Mouse (Mus musculus) urinary bladder, postnatal 14 days (tissue): ENCODE data around the gene Plxna2.

Experiments
- DNase-seq: peaks from one replicate; pipeline ENCODE4 v3.0.0; 2021; ENCODE audit warnings: low spot score

Plxna2 gene

GRCm38 (mm10) chr1:194622677-194623076 lies 4.7 kb downstream of the Plxna2 start:
- DNase-seq, result no peak

DNA sequence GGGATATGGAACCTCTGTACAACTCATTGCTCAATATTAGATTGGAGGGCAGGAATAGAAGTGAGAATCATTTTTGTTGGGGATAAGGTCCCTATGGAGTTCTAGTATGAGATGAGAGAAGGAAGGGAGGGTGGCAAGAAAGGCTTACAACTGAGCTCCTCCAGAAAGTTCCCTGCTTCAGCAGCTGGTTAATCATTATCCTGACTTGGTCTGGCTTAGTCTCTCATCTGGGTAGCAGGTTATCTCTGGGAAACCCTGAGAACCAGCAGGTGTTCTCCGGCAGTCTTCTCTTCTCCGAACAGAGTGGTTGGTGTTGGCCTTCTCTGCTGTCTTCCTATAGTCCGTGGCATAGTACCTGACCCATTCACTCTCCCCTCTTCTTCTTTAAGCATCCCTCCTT lies 5.6 kb downstream of the Plxna2 start:
- no peak for DNase-seq

DNA sequence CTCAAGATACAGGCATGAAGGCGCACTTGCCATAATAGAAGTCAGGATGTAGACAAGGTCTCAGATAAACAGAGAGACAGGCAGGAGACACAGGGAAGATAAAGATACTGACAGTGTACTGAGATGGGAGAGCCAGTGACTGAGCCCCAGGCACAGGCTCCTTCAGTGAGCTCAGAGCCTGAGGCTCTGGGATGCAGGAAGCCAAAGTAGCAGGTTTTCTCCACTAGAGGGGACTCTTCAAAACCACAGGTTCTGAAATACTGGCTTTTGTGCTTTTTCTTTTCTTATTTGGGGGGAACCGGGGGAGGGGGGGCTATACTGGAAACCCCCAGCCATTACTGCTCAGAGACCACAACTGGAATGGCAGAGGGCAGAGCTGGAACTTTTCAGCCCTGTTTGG lies 6.4 kb downstream of the Plxna2 start:
- DNase-seq, result no peak

GRCm38 (mm10) chr1:194624973-194625372 lies 7.0 kb downstream of the Plxna2 start:
- no peak for DNase-seq

DNA sequence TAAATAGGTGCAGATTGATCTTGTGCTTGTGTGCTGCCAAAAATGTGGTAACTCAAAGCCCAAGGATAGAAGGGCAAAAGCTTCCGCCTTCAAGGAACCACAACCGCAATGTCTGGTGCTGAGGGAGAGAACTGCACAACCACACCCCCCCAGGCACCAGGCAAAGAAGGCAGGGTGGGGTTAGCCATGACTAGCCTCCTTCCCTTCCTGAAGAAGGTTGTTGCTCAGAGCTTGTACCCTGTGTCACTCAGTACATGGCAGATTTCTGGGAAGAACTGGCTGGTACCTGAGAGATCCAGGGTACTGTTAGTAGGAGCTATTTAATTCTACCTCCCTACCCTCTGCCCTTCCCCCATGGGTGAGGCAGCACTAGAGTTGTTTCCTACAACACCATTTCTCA lies 8.1 kb downstream of the Plxna2 start:
- DNase-seq, result no peak

DNA sequence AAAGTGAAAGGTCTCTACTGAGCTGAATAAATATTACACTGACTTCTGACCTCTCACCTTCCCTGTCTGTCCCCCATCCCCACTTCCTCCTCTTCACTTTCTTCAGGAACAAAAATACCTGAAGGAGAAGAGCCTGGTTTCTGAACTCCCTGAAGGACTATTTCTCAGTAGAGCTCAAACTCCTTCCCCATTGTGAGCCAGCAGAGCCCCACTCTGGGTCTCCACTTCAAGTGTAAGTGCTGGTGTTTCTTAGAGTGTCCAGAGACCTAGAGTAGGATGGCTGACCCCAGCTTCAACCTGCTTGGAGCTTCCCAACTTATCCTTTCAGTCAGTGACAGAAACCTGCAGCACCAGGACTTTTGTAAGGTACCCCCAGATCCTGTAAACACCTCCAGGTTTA lies 9.3 kb downstream of the Plxna2 start:
- no peak for DNase-seq

DNA sequence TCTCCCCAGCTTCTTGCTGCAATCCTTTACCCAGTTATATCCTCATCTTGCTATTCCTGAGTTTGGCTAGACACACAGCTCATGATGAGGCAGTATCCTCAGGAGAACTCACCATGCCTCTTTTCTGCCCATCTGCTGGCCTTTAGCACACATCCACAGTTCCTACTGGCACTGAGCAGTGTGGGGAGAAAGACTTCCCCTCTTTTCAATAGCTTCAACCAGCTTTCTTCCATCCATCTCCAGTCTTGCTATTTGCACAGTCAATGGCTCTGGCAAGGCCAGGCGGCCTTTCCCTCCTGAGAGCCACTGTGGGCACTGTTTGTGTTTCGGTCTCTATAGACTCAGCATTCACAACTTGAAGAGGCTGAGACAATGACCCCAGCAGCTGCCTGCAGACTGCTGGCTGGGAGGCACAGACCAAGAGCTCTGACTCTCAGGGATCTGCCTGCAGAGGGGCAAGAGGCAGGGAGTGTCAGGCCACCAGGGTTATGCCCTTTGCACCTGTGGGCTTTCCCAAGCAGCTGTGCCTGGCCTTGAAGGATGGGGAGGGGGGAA lies 11.2 kb downstream of the Plxna2 start:
- no peak for DNase-seq

DNA sequence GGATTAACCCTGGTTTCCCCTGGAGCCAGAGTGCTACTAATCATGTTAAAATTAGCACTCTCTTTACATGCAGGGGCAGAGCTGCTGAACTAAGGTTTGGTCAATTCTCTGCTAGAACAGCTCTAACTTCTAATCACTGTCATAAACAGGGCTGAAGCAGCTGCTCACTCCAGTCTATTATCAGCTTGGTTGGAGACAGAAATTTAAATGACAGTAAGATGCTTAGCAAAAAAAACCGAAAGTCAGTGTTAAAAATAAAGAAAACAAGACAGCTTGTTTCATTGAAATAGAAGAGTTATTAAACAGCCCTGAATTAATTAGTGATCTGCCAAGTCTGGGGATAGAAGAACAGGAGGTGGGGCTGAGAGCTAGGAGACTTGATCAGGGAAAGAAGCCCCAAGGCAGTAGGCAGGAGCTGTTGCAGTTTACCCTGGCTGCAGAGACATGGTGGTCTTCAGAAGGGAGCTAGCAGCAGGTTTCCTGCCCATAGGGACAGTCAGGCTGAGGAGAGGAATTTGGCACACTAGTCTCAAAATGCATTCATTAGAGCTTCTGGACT lies 12.6 kb downstream of the Plxna2 start:
- no peak for DNase-seq

DNA sequence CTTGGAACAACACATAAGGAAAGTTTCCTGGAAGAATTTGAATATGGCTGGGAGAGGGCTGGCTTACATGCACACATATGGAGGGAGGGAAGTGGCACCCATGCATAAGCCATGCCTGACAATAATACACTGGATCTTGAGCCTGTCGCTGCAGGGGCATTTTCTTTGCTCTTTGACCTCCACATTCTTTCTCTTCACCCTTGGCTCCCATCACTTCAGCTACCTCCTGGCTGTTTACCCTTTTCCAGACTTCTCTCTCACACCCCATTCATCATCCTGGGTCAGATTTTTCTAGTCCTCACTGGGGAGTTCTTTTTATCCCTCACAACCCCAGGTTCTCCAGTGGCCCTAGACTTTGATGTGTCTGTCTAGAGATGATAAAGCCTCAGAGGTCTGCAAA lies 13.6 kb downstream of the Plxna2 start:
- DNase-seq, result no peak

DNA sequence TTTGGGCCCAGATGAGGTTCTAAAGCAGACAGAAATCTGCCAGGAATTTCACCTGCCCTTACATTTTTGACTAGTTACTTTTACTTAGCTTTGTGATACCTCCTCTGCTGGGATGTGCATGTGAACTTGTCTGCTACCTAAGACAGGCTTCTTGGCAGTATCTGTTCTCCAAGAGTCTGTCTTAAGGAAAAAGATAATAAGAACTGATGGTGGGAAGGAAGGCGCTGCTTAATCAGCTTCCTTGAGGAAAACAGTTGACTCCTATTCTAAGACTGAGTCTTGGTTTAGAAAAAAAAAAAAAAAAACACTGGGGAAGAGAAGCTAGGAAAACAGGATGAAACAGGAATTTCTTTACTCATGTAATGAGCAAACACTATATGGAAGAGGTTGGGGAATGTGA lies 14.0 kb downstream of the Plxna2 start:
- DNase-seq, result no peak

DNA sequence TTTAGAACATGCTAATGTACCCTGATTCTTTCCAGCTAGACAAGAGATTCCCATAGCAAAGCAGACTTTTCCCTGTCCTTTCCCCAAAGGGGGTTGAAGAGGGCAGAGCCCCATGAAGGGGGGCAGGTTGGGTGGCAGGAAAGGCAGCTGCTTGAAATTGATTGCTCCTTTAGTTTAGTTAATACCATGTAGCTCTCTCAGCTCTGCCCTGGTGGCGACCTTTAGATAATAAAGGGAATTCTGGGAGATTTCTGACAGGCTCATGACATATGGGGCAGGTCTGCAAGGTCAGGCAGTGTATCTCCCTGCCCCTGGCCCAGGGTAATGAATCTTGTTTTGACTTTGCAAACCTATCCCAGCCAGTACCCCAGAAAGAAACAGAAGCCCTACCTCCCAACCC lies 17.4 kb downstream of the Plxna2 start:
- DNase-seq, result no peak

- DNase-seq, result no peak
Measured at GRCm38 (mm10) chr1:194635942-194636341, 17.9 kb downstream of the Plxna2 start.

GRCm38 (mm10) chr1:194637391-194638304 lies 19.6 kb downstream of the Plxna2 start:
- DNase-seq, result no peak

GRCm38 (mm10) chr1:194641601-194642301 lies 23.7 kb downstream of the Plxna2 start:
- no peak for DNase-seq

DNA sequence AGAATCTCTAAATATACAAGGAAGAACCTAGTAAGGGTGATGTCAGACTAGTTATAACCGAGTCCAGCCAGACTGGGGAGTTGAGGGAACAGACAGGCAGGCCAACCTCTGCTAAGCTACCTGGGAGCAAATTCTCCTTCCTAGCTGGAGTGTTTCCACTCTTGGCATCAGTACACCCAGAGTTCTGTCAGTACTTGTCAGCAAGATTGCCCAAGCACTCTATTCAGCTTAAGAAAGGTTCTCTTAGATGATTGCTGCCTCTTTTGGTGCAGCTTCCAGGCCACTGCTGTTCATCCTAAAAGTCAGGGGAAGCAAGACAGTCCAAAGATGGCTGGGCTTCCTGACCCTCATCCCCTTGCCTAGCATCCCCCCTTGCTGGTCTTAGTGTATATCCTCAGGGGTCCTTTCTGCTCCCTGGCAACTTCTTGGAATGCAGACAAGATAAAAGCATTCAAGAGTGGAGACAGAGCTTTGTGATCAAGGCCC lies 24.3 kb downstream of the Plxna2 start:
- no peak for DNase-seq

DNA sequence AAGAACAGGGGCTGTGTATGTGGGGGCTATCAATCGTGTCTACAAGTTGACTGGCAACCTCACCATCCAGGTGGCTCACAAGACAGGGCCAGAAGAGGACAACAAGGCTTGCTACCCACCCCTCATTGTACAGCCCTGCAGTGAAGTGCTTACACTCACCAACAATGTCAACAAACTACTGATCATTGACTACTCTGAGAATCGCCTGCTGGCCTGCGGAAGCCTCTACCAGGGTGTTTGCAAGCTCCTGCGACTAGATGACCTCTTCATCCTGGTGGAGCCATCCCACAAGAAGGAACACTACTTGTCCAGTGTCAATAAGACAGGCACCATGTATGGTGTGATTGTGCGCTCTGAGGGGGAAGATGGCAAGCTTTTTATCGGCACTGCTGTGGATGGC lies 25.9 kb downstream of the Plxna2 start:
- DNase-seq, result no peak

GRCm38 (mm10) chr1:194645898-194646297 lies 27.9 kb downstream of the Plxna2 start:
- no peak for DNase-seq

DNA sequence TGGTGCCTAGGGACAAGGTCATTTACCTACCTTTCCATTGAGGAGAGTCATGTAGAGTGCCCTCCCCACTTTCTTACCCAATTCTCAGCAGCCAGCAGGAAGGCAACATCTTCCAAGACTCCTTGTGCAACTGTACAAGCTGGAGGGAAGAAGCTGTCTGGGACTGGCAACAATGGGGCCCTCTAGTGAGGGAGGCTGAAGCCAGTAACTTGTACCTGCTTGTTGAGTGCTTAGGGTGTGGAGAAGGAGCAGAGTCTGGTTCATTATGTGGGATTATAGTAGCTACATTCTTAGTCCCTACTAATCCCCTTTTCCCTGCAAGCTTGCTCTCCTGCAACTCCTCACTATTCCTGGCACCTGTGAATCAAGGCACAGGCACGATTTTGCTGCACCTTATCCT lies 32.1 kb downstream of the Plxna2 start:
- DNase-seq, result no peak

DNA sequence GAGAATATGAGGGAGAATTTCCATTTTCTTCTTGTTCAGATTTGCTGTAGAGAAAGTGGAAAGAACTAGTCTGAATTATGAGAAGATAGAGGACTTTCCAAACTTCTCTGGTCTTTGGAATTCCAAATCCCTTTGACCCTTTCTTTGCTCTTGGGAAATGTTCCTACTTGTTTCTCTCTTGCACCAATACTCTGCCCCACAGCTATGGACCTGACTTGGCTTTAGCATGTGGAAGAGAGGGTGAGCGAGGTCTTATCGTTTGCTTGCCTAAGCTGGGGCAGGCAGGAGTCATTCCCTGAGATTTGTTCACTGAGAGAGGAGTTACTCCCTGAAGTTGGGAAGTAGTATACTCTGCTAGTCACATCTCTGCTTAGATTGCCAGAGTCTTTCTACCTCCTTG lies 32.5 kb downstream of the Plxna2 start:
- no peak for DNase-seq

DNA sequence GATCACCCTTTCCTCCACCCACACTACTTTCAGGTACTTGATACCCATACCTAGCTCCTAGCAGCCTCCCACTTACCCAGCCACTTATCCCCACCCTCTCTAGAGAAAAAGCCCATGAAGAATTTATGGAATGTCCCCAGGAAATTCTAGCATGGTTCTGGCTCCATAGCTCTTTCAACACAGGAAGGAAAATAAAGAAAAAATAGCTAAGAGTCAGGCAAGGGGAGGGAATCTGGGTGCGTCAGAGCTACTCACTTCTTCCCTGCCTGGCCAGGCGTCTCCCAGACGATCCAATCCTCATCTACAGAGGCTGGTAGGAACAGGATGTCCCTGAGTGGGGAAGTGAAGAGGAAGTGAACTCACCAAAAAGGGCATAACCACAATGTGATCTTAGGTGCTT lies 34.0 kb downstream of the Plxna2 start:
- DNase-seq, result no peak

- DNase-seq, result no peak
Measured at GRCm38 (mm10) chr1:194658459-194659160, 40.6 kb downstream of the Plxna2 start.
